Mouse (Mus musculus) spleen, adult 12 weeks (tissue): Measurements from ENCODE around the gene Rfc4.
"Not testable (repeated sequence)": the region's sequence is repeated elsewhere in the genome, so short reads cannot be mapped to it uniquely, and the experiment has no call there.

ENCODE experiments used
- DNase-seq: peaks from one replicate; pipeline ENCODE4 v3.0.0; 2022; ENCODE audit warnings: low spot score

The Rfc4 gene

DNA sequence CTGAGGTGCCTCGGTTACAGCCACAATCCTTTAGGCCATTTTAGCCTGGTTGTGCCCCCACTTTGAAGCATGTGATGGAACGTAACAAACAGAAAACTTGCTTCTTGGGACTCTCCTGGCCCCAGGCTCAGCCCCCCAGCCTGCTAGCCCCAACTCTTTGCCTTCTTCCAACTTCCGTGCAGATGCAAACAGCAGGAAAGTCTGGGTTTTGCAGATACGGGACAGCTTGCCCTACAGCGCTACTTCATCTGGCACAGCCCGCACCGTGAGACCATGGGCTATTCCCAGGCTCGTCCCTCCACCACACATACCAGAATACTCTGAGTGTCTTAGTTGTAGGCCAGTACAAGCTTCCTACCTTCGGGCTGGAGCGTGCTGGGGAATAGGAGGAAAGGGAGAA lies 26.9 kb downstream of the Rfc4 start:
- DNase-seq: no peak

DNA sequence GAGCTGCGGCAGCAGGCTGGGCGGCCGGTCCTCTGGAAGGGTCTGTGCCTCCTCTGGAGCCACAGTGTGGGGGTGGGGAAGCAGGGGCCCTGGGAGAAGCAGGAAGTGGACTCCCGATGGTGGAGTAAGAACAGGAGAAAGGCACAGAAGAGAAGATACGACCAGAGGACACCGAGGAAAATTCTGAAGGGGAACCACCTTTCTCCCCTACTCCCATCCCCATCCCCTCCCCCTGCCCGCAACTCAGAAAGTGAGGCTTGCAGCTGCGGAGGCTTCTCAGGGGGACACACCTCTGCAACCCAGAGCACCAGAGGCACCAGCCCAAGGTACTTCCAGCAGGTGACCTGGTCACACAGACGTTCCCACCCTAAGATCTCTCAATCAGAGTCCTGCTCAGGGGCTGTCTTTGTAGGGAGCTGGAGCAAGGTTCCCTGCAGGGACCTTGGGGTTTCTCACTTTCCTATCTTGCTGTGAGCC lies 27.4 kb downstream of the Rfc4 start:
- DNase-seq: no peak

DNA sequence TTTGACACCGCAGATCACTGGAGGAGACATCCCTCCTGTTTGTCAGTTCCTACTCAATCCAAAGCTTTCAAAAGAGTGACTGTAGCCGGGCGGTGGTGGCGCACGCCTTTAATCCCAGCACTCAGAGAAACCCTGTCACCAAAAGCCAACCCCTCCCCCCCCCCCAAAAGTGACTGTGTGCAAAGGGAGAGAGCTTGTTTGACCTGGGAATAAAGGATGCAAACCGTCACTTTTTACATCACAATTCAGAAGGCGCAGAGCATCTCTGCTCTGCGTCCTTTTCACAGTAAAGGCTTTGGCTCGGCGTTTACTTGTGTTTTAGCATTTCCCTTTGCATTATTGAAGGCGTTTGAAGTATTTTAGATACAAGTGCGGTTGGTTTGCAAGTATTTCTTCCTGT lies 27.9 kb downstream of the Rfc4 start:
- no peak for DNase-seq

DNA sequence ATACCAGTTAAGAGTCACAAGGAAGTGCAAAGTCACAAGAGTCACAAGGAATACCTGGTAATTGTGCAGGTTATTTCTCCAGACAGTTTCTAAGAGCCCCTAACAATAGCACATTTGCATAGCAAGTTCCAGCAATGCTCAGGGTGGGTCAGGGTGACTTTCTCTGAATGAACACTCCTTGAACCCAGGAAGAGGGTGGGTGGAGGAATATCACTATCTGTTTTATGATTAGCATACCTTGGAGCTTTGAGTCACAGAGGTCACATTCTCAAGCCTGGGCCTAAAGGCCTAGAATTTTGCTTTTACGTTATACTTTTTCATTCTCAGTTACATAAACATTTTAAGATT lies 29.5 kb downstream of the Rfc4 start:
- DNase-seq: not testable (repeated sequence)

DNA sequence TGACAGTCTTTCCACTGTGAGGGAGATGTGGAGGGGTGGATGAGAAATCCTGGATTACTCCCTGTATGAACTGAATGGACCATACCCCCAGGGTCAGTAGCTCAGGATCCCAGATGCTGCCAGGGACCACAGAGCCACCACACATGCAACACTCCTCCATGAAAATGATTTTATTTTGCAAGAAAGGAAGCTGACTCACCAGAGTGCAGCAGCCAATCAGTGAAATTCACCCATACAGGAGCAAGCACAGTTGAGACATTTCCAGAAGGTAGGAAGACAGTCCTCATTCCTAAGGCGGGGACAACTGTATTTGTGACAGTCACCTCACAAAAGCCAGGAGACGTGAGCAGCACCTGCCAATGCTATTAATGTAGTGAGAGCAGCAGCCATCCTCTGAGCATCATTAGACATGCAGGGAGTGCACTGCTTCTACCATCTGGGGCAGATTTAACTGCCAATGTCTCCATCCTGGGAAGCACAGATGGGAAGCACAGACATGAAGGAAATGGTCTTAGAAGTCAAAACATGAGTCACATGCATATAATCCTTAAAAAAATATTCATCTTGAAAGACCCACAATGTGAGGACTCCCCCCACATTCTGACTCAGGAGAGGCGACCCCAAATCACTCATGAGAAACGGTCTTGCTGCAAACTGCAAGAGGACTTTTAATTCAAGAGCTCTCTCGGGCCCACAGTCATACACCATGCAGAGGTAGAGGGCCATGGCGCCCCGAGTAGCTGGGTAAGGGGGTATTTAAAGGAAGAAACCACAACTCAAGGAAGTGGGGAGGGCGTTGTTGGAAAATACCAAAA lies 30.0 kb downstream of the Rfc4 start:
- not testable (repeated sequence) for DNase-seq

DNA sequence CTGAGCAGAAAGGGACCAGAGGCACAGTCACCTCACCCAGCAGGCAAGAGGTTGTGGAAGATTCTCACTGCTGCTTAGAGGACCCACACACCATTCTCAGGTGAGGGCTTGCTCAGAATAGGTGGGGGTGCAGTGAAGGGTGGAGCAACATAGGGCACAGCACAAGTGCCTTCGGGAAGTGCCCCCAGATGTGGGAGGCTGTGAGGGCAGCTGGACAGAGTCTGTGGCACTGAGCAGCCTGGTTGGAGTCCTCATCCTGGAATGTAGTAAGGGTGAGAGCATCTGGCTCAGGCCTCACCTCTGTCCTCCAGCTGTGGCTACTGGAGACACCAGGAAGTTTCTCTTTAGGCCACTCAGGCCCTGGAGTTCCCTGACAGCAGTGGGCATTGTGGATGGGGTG lies 30.7 kb downstream of the Rfc4 start:
- not testable (repeated sequence) for DNase-seq

DNA sequence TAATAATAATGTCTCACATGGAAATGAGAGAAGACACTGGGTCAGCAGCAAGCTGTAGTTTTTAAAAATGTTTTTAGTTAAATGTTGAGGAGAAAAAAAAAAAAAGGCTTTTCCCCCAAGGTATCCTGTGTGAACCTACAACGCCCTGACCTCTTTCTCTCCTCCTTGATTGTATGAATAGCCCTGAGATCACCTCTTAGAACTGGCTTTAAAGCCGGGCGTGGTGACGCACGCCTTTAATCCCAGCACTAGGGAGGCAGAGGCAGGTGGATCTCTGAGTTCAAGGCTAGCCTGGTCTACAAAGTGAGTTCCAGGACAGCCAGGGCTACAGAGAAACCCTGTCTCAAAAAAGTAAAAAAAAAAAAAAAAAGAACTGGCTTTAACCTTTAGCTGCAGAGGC lies 32.0 kb downstream of the Rfc4 start:
- DNase-seq: not testable (repeated sequence)

DNA sequence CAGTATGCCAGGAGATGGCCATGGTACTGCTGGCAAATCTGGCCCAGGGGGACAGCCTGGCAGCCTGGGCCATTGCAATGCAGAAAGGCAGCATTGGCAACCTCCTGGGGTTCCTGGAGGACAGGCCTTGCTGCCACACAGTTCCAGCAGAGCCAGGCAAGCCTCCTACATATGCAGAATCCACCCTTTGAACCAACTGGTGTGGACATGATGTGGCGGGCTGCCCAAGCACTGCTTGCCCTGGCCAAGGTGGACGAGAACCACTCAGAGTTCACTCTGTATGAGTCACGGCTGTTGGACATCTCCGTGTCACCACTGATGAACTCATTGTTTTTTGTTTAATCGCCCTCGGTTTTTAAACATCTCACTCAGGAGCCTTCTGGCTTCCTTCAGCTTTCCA lies 33.4 kb downstream of the Rfc4 start:
- no peak for DNase-seq

DNA sequence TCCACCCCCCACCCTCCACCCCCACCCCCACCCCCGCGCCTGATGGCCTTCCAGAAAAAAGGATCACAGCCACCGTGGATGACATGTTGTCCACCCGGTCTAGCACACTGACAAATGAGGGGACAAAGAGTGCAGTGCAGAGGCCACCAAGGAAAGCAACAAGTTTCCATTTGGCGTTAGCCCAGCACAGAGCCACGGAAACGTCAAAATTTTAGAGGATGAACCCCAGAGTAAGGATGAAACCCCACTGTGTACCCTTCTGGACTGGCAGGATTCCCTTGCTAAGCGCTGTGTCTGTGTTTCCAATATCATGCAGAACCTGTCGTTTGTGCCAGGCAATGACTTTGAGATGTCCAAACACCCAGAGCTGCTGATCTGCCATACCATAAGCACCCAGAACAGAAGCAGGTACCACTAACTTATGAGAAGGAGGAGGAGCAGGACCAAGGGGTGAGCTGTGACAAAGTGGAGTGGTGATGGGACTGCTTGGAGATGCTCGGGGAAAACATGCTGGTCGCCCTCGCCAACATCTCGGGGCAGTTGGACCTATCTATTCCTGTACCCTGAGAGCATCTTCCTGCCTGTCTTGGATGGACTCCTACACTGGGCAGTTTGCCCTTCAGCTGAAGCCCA lies 34.1 kb downstream of the Rfc4 start:
- no peak for DNase-seq

DNA sequence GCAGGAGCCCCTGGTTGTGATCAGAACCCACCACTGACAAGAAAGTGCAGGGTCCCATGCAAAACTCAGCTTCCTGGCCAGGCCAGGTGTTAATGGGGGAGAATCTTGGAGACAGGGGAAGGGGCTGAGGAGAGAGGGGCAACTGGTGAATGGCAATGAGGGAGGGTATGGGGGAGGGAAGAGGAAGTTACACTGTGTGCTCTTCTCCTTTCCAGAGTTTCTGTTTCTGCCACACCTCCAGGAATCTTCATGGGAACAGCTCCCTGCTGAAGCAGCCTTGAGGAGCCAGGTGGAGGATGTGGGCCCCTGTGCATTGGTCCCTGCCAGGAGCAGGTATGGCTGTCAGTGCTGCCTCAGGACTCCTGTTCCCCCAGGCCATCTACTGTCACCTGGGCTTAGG lies 36.2 kb downstream of the Rfc4 start:
- DNase-seq: not testable (repeated sequence)

DNA sequence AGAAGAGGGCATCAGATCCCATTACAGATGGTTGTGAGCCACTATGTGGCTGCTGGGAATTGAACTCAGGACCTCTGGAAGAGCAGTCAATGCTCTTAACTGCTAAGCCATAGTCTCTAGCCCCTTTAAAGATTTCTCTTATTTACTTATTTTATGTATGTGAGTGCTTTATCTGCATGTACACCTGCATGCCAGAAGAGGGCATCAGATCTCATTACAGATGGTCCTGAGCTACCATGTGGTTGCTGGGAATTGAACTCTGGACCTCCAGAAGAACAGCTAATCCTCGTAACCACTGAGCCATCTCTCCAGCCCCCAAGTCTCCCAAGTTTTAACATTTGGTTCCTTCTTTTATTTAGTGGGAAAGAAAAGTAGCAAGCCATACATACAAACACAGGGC lies 39.0 kb downstream of the Rfc4 start:
- DNase-seq: not testable (repeated sequence)

DNA sequence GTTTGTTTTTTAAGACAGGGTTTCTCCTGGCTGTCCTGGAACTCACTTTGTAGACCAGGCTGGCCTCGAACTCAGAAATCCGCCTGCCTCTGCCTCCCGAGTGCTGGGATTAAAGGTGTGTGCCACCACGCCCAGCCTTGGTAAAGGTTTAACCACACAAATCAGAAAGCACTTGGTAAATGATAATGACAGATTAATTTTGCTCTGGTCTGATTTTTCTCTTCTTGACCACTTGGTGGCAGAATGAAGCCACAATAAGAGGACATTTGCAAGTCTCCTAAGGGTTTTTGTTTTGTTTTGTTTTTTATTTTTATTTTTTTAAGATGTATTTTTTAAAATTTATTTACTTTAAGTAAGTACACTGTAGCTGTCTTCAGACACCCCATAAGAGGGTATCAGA lies 39.8 kb downstream of the Rfc4 start:
- DNase-seq: not testable (repeated sequence)

DNA sequence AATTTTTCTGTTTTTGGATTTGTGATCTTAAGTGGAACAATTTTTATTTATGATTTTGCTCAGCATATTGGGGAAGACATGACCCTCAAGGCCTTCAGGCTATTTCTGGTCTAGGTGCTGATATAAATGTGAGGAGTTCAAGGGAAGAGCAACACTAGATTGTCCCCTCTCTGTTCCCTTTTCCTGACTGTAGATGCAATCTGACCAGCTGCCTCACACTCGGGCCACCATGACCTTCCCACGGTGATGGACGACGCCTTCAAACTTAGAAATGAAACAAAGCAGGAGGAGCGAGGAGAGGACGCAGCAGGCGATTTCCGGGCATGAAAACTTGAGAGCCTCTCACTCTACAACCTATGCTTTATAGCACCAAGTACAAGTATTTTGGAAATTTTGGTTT lies 40.4 kb downstream of the Rfc4 start:
- not testable (repeated sequence) for DNase-seq

DNA sequence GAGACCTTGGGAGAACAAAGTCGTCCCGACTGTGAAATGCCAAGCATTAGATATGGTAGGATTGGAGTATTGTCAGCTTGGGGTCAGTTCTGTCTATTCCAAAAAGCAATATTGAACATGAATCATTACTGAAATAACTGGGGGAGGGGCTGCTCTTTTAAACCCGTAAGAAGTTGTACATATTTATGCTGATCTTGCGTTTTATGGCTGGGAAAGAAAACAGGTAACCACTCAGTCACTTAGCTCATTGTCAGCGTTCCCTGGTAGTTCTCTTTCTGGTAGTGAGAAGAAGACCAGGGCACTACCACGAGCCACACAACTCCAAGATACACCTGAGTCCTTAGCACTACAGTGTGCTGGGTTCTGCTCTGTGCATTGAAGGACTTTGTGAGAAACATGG lies 50.0 kb downstream of the Rfc4 start:
- DNase-seq: not testable (repeated sequence)
